Mouse (Mus musculus) limb, embryonic 12.5 days (tissue): ENCODE data around the gene Unc45a. TPM values are rescaled to one million over a fixed set of nuclear protein-coding genes. Genes with fewer than 3 reads are reported as not detected.

ENCODE experiments used
- ATAC-seq: fragments of 200-750 bp; cut with Nextera tagmentation; 2 replicates; pipeline ENCODE4 v1.8.0; 2017; ENCODE audit warnings: low read depth, moderate TSS enrichment; ENCODE audit not compliant: insufficient number of reproducible peaks, insufficient read depth, low FRiP score, low TSS enrichment
- H3K27ac ChIP-seq: fragments of 300-500 bp; sonication (generic); 2 replicates; pipeline ENCODE4 v1.5.1; 2016; ENCODE audit warnings: mild to moderate bottlenecking, moderate library complexity
- H3K27me3 ChIP-seq: fragments of 300-500 bp; sonication (generic); 2 replicates; pipeline ENCODE4 v1.6.1; 2016; ENCODE audit warnings: mild to moderate bottlenecking, moderate library complexity
- H3K36me3 ChIP-seq: fragments of 300-500 bp; sonication (generic); 2 replicates; pipeline ENCODE4 v1.6.1; 2016; ENCODE audit warnings: mild to moderate bottlenecking, moderate library complexity
- H3K4me1 ChIP-seq: fragments of 300-500 bp; sonication (generic); replicated peaks from 2 replicates; pipeline ENCODE4 v1.6.1; 2016
- H3K4me2 ChIP-seq: fragments of 300-500 bp; sonication (generic); 2 replicates; pipeline ENCODE4 v1.6.1; 2016; ENCODE audit warnings: mild to moderate bottlenecking, moderate library complexity
- H3K4me3 ChIP-seq: fragments of 300-500 bp; sonication (generic); replicated peaks from 2 replicates; pipeline ENCODE4 v1.5.1; 2016; ENCODE audit warnings: mild to moderate bottlenecking
- H3K9ac ChIP-seq: fragments of 300-500 bp; sonication (generic); replicated peaks from 2 replicates; pipeline ENCODE4 v1.6.1; 2016; ENCODE audit warnings: mild to moderate bottlenecking, moderate library complexity
- H3K9me3 ChIP-seq: fragments of 300-500 bp; sonication (generic); 2 replicates; pipeline ENCODE4 v1.6.1; 2016; ENCODE audit warnings: mild to moderate bottlenecking, moderate library complexity
- WGBS: fragments of 180-500 bp; shearing (Covaris S2); methylation state at CpG from one replicate; pipeline ENCODE4 v1.1.7; 2016; 5-methylcytosine and 5-hydroxymethylcytosine counted together
- polyA plus RNA-seq: library from polyadenylated mRNA; unstranded; fragments of >200 nt; fragmentation: Nextera tagmentation; extraction: Ambion mirVana; gene quantifications from 2 replicates; pipeline ENCODE4 v1.2.1, GENCODE M21; 2016

Unc45a gene
- polyA plus RNA-seq, 1 experiment from 2014 or later, result 61.8 TPM

GRCm38 (mm10) chr7:80280032-80280431, 60.8 kb downstream of the Unc45a start:
- no peak for ATAC-seq
- H3K27ac ChIP-seq, result no peak overlapping the region
- no peak overlapping the region for H3K9ac ChIP-seq
- no peaks in the 10 kb centered on the region for H3K4me1 ChIP-seq
- H3K27me3 ChIP-seq, result no peaks in the 10 kb centered on the region
- H3K36me3 ChIP-seq, result peaks cover 76% of the 10 kb centered on the region
- no peak overlapping the region for H3K4me2 ChIP-seq
- 80% methylated on average over 10 of the region's 10 CpGs for WGBS
- no peak overlapping the region for H3K4me3 ChIP-seq
- H3K9me3 ChIP-seq, result peaks cover 3% of the 10 kb centered on the region

GRCm38 (mm10) chr7:80276374-80276773, 64.4 kb downstream of the Unc45a start:
- no peak for ATAC-seq
- 93% methylated on average over 4 of the region's 4 CpGs for WGBS
- H3K36me3 ChIP-seq, result peaks cover 79% of the 10 kb centered on the region

More at GRCm38 (mm10) chr7:80276374-80276773, 64.4 kb downstream of the Unc45a start:
- no peak overlapping the region for H3K4me3 ChIP-seq
- no peak overlapping the region for H3K27ac ChIP-seq
- no peaks in the 10 kb centered on the region for H3K27me3 ChIP-seq
- H3K4me1 ChIP-seq, result no peaks in the 10 kb centered on the region
- H3K9ac ChIP-seq, result no peak overlapping the region
- peaks cover 17% of the 10 kb centered on the region for H3K9me3 ChIP-seq
- no peak overlapping the region for H3K4me2 ChIP-seq

Other genes starting within 250 kb of the Unc45a start
- 555 and 566 TPM in 2 replicates for gene Idh2, start 225.6 kb downstream of the Unc45a start, polyA plus RNA-seq
- 12.2 and 13.5 TPM in 2 replicates for gene Sema4b, start 154.2 kb downstream of the Unc45a start, polyA plus RNA-seq
- gene Cib1, start 108.2 kb downstream of the Unc45a start, polyA plus RNA-seq, result 47.5 and 49.7 TPM in 2 replicates
- gene Gdpgp1, start 108.1 kb downstream of the Unc45a start, polyA plus RNA-seq, result 3.2 and 3.7 TPM in 2 replicates
- 0.41 and 0.79 TPM in 2 replicates for gene Ttll13, start 94.6 kb downstream of the Unc45a start, polyA plus RNA-seq
- 50.3 and 53.7 TPM in 2 replicates for gene Ngrn, start 79.8 kb downstream of the Unc45a start, polyA plus RNA-seq
- 12.6 and 13.7 TPM in 2 replicates for gene Vps33b, start 71.4 kb downstream of the Unc45a start, polyA plus RNA-seq
- gene Prc1, start 46.6 kb downstream of the Unc45a start, polyA plus RNA-seq, result 133 and 144 TPM in 2 replicates
- gene Rccd1, start 16.6 kb downstream of the Unc45a start, polyA plus RNA-seq, result 12.6 and 13.9 TPM in 2 replicates
- gene Hddc3, start 2.1 kb upstream of the Unc45a start, polyA plus RNA-seq, result 25.8 and 29.6 TPM in 2 replicates
- gene Man2a2, start 30.4 kb upstream of the Unc45a start, polyA plus RNA-seq, result 25.7 and 31.7 TPM in 2 replicates
- gene Fes, start 46.9 kb upstream of the Unc45a start, polyA plus RNA-seq, result 10.2 and 11.0 TPM in 2 replicates
- 10.7 and 13.2 TPM in 2 replicates for gene Furin, start 64.4 kb upstream of the Unc45a start, polyA plus RNA-seq
- 42.1 and 45.3 TPM in 2 replicates for gene Blm, start 194.1 kb upstream of the Unc45a start, polyA plus RNA-seq